Mouse (Mus musculus): ENCODE measurements around the gene Npas3.

The Npas3 gene

GRCm38 (mm10) chr12:53297946-53298840 is 49.7 kb downstream of the Npas3 start:
- no peak for DNase-seq

- no peak for DNase-seq
These were observed 52.5 kb downstream of the Npas3 start for GRCm38 (mm10) chr12:53300964-53301363.

GRCm38 (mm10) chr12:53302129-53302528 is 53.7 kb downstream of the Npas3 start:
- DNase-seq, result no peak

GRCm38 (mm10) chr12:53316715-53317114 is 68.2 kb downstream of the Npas3 start:
- DNase-seq, result no peak

GRCm38 (mm10) chr12:53317801-53318200 is 69.3 kb downstream of the Npas3 start:
- no peak for DNase-seq

GRCm38 (mm10) chr12:53320526-53320925 is 72.0 kb downstream of the Npas3 start:
- DNase-seq, result no peak

- no peak for DNase-seq
These were observed 72.5 kb downstream of the Npas3 start for GRCm38 (mm10) chr12:53321018-53321417.

GRCm38 (mm10) chr12:53321944-53322343 is 73.5 kb downstream of the Npas3 start:
- DNase-seq, result no peak

GRCm38 (mm10) chr12:53327653-53328188 is 79.2 kb downstream of the Npas3 start:
- DNase-seq, result no peak

GRCm38 (mm10) chr12:53328257-53328736 is 79.8 kb downstream of the Npas3 start:
- no peak for DNase-seq

- DNase-seq, result no peak
These were observed 81.7 kb downstream of the Npas3 start for GRCm38 (mm10) chr12:53330141-53330540.

- DNase-seq, result no peak
These were observed 82.9 kb downstream of the Npas3 start for GRCm38 (mm10) chr12:53331391-53331790.

GRCm38 (mm10) chr12:53331800-53332199 is 83.3 kb downstream of the Npas3 start:
- DNase-seq, result no peak

GRCm38 (mm10) chr12:53333251-53333650 is 84.8 kb downstream of the Npas3 start:
- no peak for DNase-seq

GRCm38 (mm10) chr12:53338349-53338948 is 90.0 kb downstream of the Npas3 start:
- no peak for DNase-seq

GRCm38 (mm10) chr12:53342741-53343140 is 94.3 kb downstream of the Npas3 start:
- DNase-seq, result no peak

- DNase-seq, result no peak
These were observed 103.4 kb downstream of the Npas3 start for GRCm38 (mm10) chr12:53351860-53352259.

- DNase-seq, result no peak
These were observed 117.3 kb downstream of the Npas3 start for GRCm38 (mm10) chr12:53365751-53366150.

GRCm38 (mm10) chr12:53384851-53385250 is 136.4 kb downstream of the Npas3 start:
- DNase-seq, result no peak

- no peak for DNase-seq
These were observed 157.4 kb downstream of the Npas3 start for GRCm38 (mm10) chr12:53405856-53406255.

- DNase-seq, result no peak
These were observed 159.3 kb downstream of the Npas3 start for GRCm38 (mm10) chr12:53407776-53408175.

- DNase-seq, result no peak
These were observed 161.2 kb downstream of the Npas3 start for GRCm38 (mm10) chr12:53409711-53410110.

- DNase-seq, result no peak
These were observed 162.2 kb downstream of the Npas3 start for GRCm38 (mm10) chr12:53410647-53411046.

GRCm38 (mm10) chr12:53416096-53416495 is 167.6 kb downstream of the Npas3 start:
- no peak for DNase-seq
